Mouse (Mus musculus) G1E (cell line): ENCODE results near the gene Coro2b. TPM values are rescaled to one million over a fixed set of nuclear protein-coding genes. Genes with fewer than 3 reads are reported as not detected.

Experiments
- ATAC-seq: 2 replicates; pipeline ENCODE4 v1.8.0; 2016; ENCODE audit warnings: mild to moderate bottlenecking; ENCODE audit not compliant: insufficient number of reproducible peaks, poor library complexity, low FRiP score, severe bottlenecking; ENCODE audit errors: extremely low read depth
- DNase-seq: peaks from one replicate; pipeline ENCODE4 v3.0.0; 2012; ENCODE audit warnings: low spot score
- H3K27me3 ChIP-seq: 2 replicates; pipeline ENCODE4 v1.6.1; 2012; ENCODE audit warnings: mild to moderate bottlenecking, low read length, inconsistent platforms; ENCODE audit not compliant: insufficient read depth
- H3K36me3 ChIP-seq: replicated peaks from 2 replicates; pipeline ENCODE3; 2012; ENCODE audit warnings: mild to moderate bottlenecking, inconsistent platforms
- H3K4me1 ChIP-seq: 2 replicates; pipeline ENCODE4 v1.6.1; 2012; ENCODE audit warnings: low read depth, low read length, inconsistent platforms, mixed read lengths; ENCODE audit not compliant: insufficient read depth
- H3K4me3 ChIP-seq: 2 replicates; pipeline ENCODE4 v1.5.1; 2012; ENCODE audit warnings: low read depth, mild to moderate bottlenecking, inconsistent platforms, low read length, moderate library complexity, mixed read lengths
- H3K9me3 ChIP-seq: replicated peaks from 2 replicates; pipeline ENCODE4 v1.6.1; 2012; ENCODE audit warnings: inconsistent platforms
- CTCF ChIP-seq: IDR thresholded peaks from 2 replicates; pipeline ENCODE4 v1.5.1; 2012; ENCODE audit warnings: low read depth, low read length, inconsistent platforms, mixed read lengths
- GATA1 ChIP-seq: IDR thresholded peaks from 2 replicates; pipeline ENCODE4 v1.6.1; 2012; ENCODE audit warnings: borderline replicate concordance, low read length, inconsistent platforms, mixed read lengths
- GATA2 ChIP-seq: IDR thresholded peaks from 2 replicates; pipeline ENCODE4 v1.6.1; 2012; ENCODE audit warnings: low read depth, low read length, inconsistent platforms, borderline replicate concordance
- POLR2AphosphoS5 ChIP-seq: IDR thresholded peaks from 2 replicates; pipeline ENCODE4 v1.6.1; 2012; ENCODE audit warnings: low read depth, low read length, inconsistent platforms; ENCODE audit not compliant: insufficient replicate concordance
- TAL1 ChIP-seq: conservative IDR thresholded peaks from 2 replicates; pipeline ENCODE4 v1.6.1; 2012; ENCODE audit warnings: low read depth, low read length, inconsistent platforms, mixed read lengths
- polyA plus RNA-seq: library from polyadenylated mRNA; stranded (reverse); fragments of >175 nt; gene quantifications from 2 replicates; pipeline ENCODE4 v1.2.3, GENCODE M21; 2012
- total RNA-seq, 2 experiments: library from RNA; stranded (forward) in 1 of 2; stranded (reverse) in 1 of 2; fragments of 200-1000 nt in 1 of 2; fragments of >200 nt in 1 of 2; fragmentation: Nextera tagmentation in 1 of 2; gene quantifications; 2 replicates each; pipeline ENCODE4 v1.2.3; 2014 to 2017

Coro2b gene
- total and polyA plus RNA-seq, 3 experiments: 0.16 TPM; not detected in 2

- TF ChIP-seq TAL1: no peak
- TF ChIP-seq GATA2: no peak
- TF ChIP-seq GATA1: no peak
- no peak for TF ChIP-seq CTCF
- TF ChIP-seq POLR2AphosphoS5: no peak
- H3K9me3 ChIP-seq: no peaks in the 10 kb centered on the region
- H3K4me1 ChIP-seq: no peaks in the 10 kb centered on the region
- DNase-seq (no peak), ATAC-seq (no peak)
- no peaks in the 10 kb centered on the region for H3K27me3 ChIP-seq
- no peaks in the 10 kb centered on the region for H3K36me3 ChIP-seq
- H3K4me3 ChIP-seq: no peak overlapping the region
These were observed 23.2 kb upstream of the Coro2b start for GRCm38 (mm10) chr9:62560006-62560405.

- ATAC-seq (no peak), DNase-seq (no peak)
- Histone ChIP-seq H3K36me3 (no peaks in the 10 kb centered on the region), H3K4me3 (no peak overlapping the region), H3K4me1 (no peaks in the 10 kb centered on the region), H3K9me3 (no peaks in the 10 kb centered on the region), H3K27me3 (0 out of 2 replicates have a peak, but pooled peaks cover 2% of the 10 kb centered on the region)
- TF ChIP-seq GATA1: no peak
- no peak for TF ChIP-seq TAL1
- no peak for TF ChIP-seq CTCF
- TF ChIP-seq GATA2: no peak
- no peak for TF ChIP-seq POLR2AphosphoS5
These were observed 22.6 kb upstream of the Coro2b start for GRCm38 (mm10) chr9:62559446-62559845.

GRCm38 (mm10) chr9:62558058-62558457, 21.2 kb upstream of the Coro2b start:
- DNase-seq (no peak), ATAC-seq (no peak)
- TF ChIP-seq GATA2 (no peak), GATA1 (no peak), TAL1 (no peak), CTCF (no peak), POLR2AphosphoS5 (no peak)
- no peak overlapping the region for H3K4me3 ChIP-seq
- 0 out of 2 replicates have a peak, but pooled peaks cover 2% of the 10 kb centered on the region for H3K27me3 ChIP-seq
- H3K9me3 ChIP-seq: no peaks in the 10 kb centered on the region
- no peaks in the 10 kb centered on the region for H3K36me3 ChIP-seq
- no peaks in the 10 kb centered on the region for H3K4me1 ChIP-seq

GRCm38 (mm10) chr9:62556748-62557147, 19.9 kb upstream of the Coro2b start:
- Histone ChIP-seq H3K4me1 (no peaks in the 10 kb centered on the region), H3K27me3 (0 out of 2 replicates have a peak, but pooled peaks cover 2% of the 10 kb centered on the region), H3K36me3 (no peaks in the 10 kb centered on the region), H3K4me3 (no peak overlapping the region), H3K9me3 (no peaks in the 10 kb centered on the region)
- ATAC-seq (no peak), DNase-seq (no peak)
- TF ChIP-seq GATA1 (no peak), TAL1 (no peak), POLR2AphosphoS5 (no peak), CTCF (no peak), GATA2 (no peak)

- Histone ChIP-seq H3K36me3 (no peaks in the 10 kb centered on the region), H3K4me1 (no peaks in the 10 kb centered on the region), H3K4me3 (no peak overlapping the region), H3K27me3 (peaks cover 6% of the 10 kb centered on the region; the same call in 1 of the 2 replicates), H3K9me3 (no peaks in the 10 kb centered on the region)
- TF ChIP-seq GATA2 (no peak), CTCF (no peak), POLR2AphosphoS5 (no peak), GATA1 (no peak), TAL1 (no peak)
- no peak for DNase-seq
- ATAC-seq: no peak
These were observed 18.5 kb upstream of the Coro2b start for GRCm38 (mm10) chr9:62555258-62555856.

GRCm38 (mm10) chr9:62554606-62555005, 17.8 kb upstream of the Coro2b start:
- ATAC-seq (no peak), DNase-seq (no peak)
- Histone ChIP-seq H3K27me3 (peaks cover 6% of the 10 kb centered on the region; the same call in 1 of the 2 replicates), H3K4me1 (no peaks in the 10 kb centered on the region), H3K4me3 (no peak overlapping the region), H3K36me3 (no peaks in the 10 kb centered on the region), H3K9me3 (no peaks in the 10 kb centered on the region)
- TF ChIP-seq CTCF (no peak), GATA1 (no peak), TAL1 (no peak), GATA2 (no peak), POLR2AphosphoS5 (no peak)
